ENCODE assay signal across 7 mouse cellular contexts in genomic region chr7:125444464-125445401, GRCm38 (mm10). TPM values are rescaled to one million over a fixed set of nuclear protein-coding genes. Genes with fewer than 3 reads are reported as not detected.
DNase-seq lines count a peak whose midpoint lies in the region; ATAC-seq lines count a peak whose summit lies in the region.

Kdm8 (plus strand) TSS chr7:125444676.

- intact Hi-C loops in gastrocnemius, postnatal 36 days (cut with DNase I), result no loop called here
- intact Hi-C loops in left cerebral cortex, postnatal 25 days (cut with DNase I), result no loop called here

- no peaks in the 10 kb centered on the region for H3K9me3 ChIP-seq in intestine, embryonic 15.5 days
- no peaks in the 10 kb centered on the region for H3K9me3 ChIP-seq in midbrain, embryonic 10.5 days (replicated peaks)

- H3K9ac ChIP-seq in intestine, embryonic 15.5 days, result peak within 1 kb of the TSS; percentile 62

- H3K27ac ChIP-seq in intestine, embryonic 15.5 days, result peak within 1 kb of the TSS; percentile 96
- H3K27ac ChIP-seq in midbrain, embryonic 10.5 days (replicated peaks), result peak within 1 kb of the TSS; percentile 98

- peak; percentile 93 for DNase-seq in adrenal gland, adult 2 months
- peak; percentile 96 for DNase-seq in embryo, embryonic 11.5 days (ENCODE audit: low read depth, low spot score)
- DNase-seq in gastrocnemius, postnatal 36 days, result peak; percentile 89 to 90
- peak; percentile 91 to 94 for DNase-seq in left cerebral cortex, postnatal 25 days (ENCODE audit: low spot score in 2 of 2)
- DNase-seq in midbrain, embryonic 10.5 days (ENCODE audit: low spot score), result peak; percentile 93
- DNase-seq in right cerebral cortex, postnatal 4 days, result peak; percentile 89

- peak within 1 kb of the TSS; percentile 75 for H3K4me2 ChIP-seq in intestine, embryonic 15.5 days (replicated peaks)

- ATAC-seq in intestine, embryonic 15.5 days, result peak; percentile 98

- no peaks in the 10 kb centered on the region for H3K27me3 ChIP-seq in intestine, embryonic 15.5 days (replicated peaks)
- H3K27me3 ChIP-seq in midbrain, embryonic 10.5 days (ENCODE audit: low read depth, poor library complexity, severe bottlenecking), result no peaks in the 10 kb centered on the region

- H3K4me3 ChIP-seq in intestine, embryonic 15.5 days (replicated peaks), result peak within 1 kb of the TSS; percentile 62
- H3K4me3 ChIP-seq in midbrain, embryonic 10.5 days, result peak within 1 kb of the TSS; percentile 69

- peaks cover 8% of the 10 kb centered on the region; the same call in 1 of the 2 replicates for H3K4me1 ChIP-seq in intestine, embryonic 15.5 days (replicated peaks)
- peaks cover 27% of the 10 kb centered on the region for H3K4me1 ChIP-seq in midbrain, embryonic 10.5 days

- no peaks in the 10 kb centered on the region for H3K36me3 ChIP-seq in intestine, embryonic 15.5 days
- H3K36me3 ChIP-seq in midbrain, embryonic 10.5 days, result 0 out of 2 replicates have a peak, but pooled peaks cover 3% of the 10 kb centered on the region

- WGBS in intestine, embryonic 15.5 days, result under 1% methylated on average over 61 of the region's 61 CpGs
- WGBS in midbrain, embryonic 10.5 days, result 4% methylated on average over 61 of the region's 61 CpGs

RNA-seq across cellular contexts. Expression of gene Kdm8, which starts in this region (rescaled TPM):
- total RNA-seq in adrenal gland, adult 2 months (2021), result 1 to 10 TPM; 3.2 to 4.7 TPM
- polyA plus RNA-seq in adrenal gland, adult 2 months (2012; rRNA removed), result 3.9 and 4.2 TPM in 2 replicates
- total RNA-seq in gastrocnemius, postnatal 36 days (2021), result 1 to 10 TPM; 4.5 to 5.0 TPM
- 9.0 and 10.0 TPM in 2 replicates for polyA plus RNA-seq in intestine, embryonic 15.5 days (2015; fragmentation: Nextera tagmentation; extraction: Ambion mirVana)
- 1 to 10 TPM; 3.8 to 4.7 TPM for total RNA-seq in left cerebral cortex, postnatal 25 days (2021)
- polyA plus RNA-seq in midbrain, embryonic 10.5 days (2016; fragmentation: Nextera tagmentation; extraction: Ambion mirVana), result 14.8 and 15.5 TPM in 2 replicates

Comparison
In these comparisons a context has a peak if more than half of its experiments do, and no peak if none do; other contexts are left out.
1. Peak in every context shown above with its lines: DNase-seq, ATAC-seq, H3K4me3 ChIP-seq and H3K27ac ChIP-seq.